Mouse (Mus musculus) layer of hippocampus, postnatal 36 days (tissue): ENCODE results near the gene Retreg3. TPM values are rescaled to one million over a fixed set of nuclear protein-coding genes. Genes with fewer than 3 reads are reported as not detected.
"Not testable (repeated sequence)": the region's sequence is repeated elsewhere in the genome, so short reads cannot be mapped to it uniquely, and the experiment has no call there.

Experiments used
- DNase-seq, 2 experiments: peaks; one replicate each; pipeline ENCODE4 v3.0.0; 2022
- total RNA-seq, 2 experiments: library from RNA; stranded (reverse); gene quantifications; 2 replicates each; pipeline ENCODE4 v1.2.3; 2021

Retreg3 gene
- 10 to 100 TPM; 58.7 to 61.1 TPM for total RNA-seq

- peak; percentile 99 for DNase-seq
Measured at GRCm38 (mm10) chr11:101119761-101120544, at the start of gene Retreg3, which contains the start of gene Tubg1. Retreg3 (minus strand) TSS chr11:101119893. Tubg1 (plus strand) TSS chr11:101119938.

- no peak for DNase-seq
Measured at GRCm38 (mm10) chr11:101168301-101168980, 48.7 kb upstream of the Retreg3 start.

GRCm38 (mm10) chr11:101167963-101168300 is 48.2 kb upstream of the Retreg3 start:
- DNase-seq: no peak

DNA sequence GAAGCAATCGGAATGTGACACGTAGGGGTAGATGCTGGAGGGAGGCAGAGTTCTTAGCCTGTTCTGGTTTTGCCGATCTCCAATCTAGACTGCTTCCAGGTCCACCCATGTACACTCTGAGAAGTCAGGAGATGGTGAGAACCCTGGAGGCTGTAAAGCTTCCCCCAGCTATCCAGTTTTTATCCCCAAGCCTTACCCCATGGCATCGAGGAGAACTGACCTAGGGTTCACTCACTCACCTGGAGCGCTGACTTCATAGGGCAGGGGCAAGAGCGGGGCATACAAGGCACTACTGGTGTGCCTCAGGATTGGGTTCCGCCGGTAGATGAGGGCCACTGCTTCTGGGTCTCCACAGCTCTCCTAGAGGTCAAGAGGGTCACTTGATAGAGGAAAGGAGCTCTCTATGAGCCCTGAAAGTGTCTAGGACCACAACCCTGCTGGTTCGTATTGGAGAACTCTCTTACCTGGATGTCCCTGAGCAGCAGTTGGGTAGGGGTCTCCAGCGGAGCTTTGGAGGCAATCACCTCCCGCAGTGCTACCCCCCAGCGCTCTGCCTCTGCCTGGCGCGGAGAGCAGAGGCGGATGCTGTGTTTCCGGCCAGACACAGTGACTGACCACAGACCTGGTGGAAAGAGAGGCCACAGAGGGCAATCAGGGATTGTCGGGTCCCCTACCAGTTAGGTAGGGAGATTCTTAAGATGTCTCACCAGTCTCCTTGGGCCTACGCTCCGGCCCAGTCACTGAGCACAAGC is 47.7 kb upstream of the Retreg3 start:
- DNase-seq: no peak

GRCm38 (mm10) chr11:101166357-101166756 is 46.7 kb upstream of the Retreg3 start:
- DNase-seq: no peak

- DNase-seq: no peak
Measured at GRCm38 (mm10) chr11:101164677-101165580, 45.2 kb upstream of the Retreg3 start.

DNA sequence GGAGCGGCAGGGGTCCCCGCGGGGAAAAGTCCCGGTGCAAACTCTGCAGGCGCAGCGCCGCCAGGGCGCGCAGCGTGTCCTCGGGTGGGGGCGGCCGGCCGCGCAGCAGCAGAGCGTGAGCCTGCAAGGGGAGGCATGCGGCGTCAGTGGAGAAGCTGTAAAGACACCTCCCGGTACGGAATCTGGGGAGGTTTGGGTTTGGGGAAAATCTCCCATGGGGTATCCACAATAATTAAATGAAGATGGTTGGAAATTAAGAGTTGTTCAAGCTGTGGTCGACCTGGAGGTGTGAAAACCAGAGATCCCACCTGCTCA is 44.6 kb upstream of the Retreg3 start:
- no peak for DNase-seq

- no peak for DNase-seq
Measured at GRCm38 (mm10) chr11:101163476-101164350, 44.0 kb upstream of the Retreg3 start.

- DNase-seq: no peak
Measured at GRCm38 (mm10) chr11:101162772-101163171, 43.1 kb upstream of the Retreg3 start.

GRCm38 (mm10) chr11:101162301-101162700 is 42.6 kb upstream of the Retreg3 start:
- no peak for DNase-seq

GRCm38 (mm10) chr11:101161551-101161950 is 41.9 kb upstream of the Retreg3 start:
- DNase-seq: no peak

GRCm38 (mm10) chr11:101160981-101161505 is 41.4 kb upstream of the Retreg3 start:
- not testable (repeated sequence) for DNase-seq

- not testable (repeated sequence) for DNase-seq
Measured at GRCm38 (mm10) chr11:101160151-101160550, 40.5 kb upstream of the Retreg3 start.

DNA sequence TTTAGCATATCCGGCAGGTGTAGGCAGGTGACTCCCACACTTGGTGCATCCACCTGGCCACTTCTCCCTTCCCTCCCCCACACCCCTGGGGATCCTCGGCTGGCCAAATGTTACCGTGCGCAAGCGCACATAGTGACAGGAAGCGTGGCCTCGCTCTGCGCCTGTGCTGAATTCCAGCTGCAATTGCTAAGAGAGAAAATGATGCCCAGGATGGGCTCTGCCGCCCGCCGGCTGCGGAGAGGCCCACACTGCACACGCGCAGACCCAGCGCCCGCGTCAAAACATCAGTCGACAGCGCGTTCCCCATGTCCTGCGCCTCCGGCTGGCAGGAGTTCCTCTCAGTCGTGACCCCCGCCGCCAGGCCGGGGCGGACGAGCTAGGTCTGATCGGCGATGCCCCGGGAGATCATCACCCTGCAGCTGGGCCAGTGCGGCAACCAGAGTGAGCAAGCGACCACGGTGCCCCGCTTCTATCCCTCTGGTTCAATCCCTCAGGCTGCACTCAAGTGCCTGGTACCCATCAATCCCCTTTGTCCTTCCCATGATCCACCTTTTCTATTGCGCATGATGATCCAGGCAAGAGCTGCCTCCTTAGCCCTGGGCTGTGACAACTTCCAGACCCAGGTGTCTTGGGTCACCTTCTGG is 36.2 kb upstream of the Retreg3 start, which contains the start of gene Tubg2:
TSS of gene Tubg2 (plus strand) at position 180 of the 644 bp plus-strand sequence.
- DNase-seq: peak; percentile 74 to 81

GRCm38 (mm10) chr11:101155151-101155550 is 35.5 kb upstream of the Retreg3 start:
- DNase-seq: no peak

- no peak for DNase-seq
Measured at GRCm38 (mm10) chr11:101154648-101155047, 35.0 kb upstream of the Retreg3 start.

- no peak for DNase-seq
Measured at GRCm38 (mm10) chr11:101152825-101153224, 33.1 kb upstream of the Retreg3 start.

DNA sequence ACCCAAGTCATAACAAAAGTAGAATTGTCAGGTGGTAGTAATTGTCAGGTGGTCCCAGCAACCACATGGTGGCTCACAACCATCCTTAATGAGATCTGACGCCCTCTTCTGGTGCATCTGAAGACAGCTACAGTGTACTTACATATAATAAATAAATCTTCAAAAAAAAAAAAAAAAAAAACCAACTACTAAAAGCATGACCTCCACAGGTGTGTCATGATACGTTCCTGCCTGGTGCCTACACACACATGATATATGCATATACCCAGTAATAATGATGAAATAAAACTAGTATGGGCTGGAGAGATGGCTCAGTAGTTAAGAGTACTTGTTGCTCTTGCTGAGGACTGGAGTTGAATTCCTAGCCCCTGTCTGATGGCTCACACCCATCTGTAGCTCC is 31.4 kb upstream of the Retreg3 start:
- no peak for DNase-seq

DNA sequence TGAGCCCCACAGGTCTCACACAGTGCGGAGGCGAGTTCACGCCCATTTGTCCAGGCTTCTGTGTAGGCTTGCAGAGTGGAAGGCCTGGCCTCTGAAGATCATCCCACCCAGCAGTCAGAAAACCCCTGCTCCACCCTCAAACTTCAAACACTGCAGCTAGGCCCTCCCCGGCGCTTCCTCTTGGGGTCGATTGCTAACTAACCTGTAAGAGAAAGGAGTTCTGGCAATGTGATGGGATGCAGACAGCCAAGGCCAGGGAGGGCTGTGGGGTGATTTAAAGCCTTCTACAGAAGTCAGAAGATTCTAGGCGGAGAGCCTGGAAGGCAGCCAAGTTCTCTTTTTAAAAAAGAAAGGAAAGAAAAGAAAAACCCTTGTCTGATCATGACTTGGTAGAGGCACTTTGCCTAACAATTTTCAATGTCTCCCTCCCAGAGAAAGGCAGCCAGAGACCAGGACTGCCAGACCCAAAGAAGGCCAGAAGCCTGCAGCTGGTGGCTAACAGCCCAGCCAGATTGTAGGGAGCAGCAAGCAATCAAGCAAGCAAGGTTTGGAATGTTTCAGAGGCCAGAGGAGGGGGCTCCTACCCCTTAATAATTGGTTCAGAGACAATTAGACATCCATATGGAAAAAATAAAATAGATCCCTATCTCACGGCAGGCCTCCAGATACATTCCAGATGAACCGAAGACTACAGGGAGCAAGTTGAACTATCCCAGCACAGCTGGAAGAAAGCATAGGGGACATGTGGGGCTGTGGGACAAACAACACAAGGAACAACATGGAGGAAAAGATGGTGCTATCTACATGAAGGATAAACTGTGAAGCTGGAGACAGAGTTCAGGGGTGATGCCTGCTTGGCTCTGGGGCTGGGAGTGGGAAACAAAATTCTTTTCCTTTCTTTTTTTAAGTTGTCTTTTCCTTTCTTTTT is 29.7 kb upstream of the Retreg3 start:
- no peak for DNase-seq
